Mouse (Mus musculus): ENCODE measurements around the gene Map2k3. TPM values are rescaled to one million over a fixed set of nuclear protein-coding genes. Genes with fewer than 3 reads are reported as not detected.

Gene Map2k3
- total RNA-seq, 2 experiments from 2014 or later, result 136 to 159 TPM

- intact Hi-C loops (cut with DNase I), result loop anchor here (2.0 kb wide), 1 partner anchor 204 kb away; the partner anchor contains the start of gene Mief2
- no peak for DNase-seq
- no peak for TF ChIP-seq CTCF (IDR thresholded peaks at IDR 0.05)
- H3K27ac ChIP-seq, result peak overlapping the region; percentile 94
- H3K4me3 ChIP-seq, result peak overlapping the region; percentile 74
These were observed 729 bp downstream of the Map2k3 start for GRCm38 (mm10) chr11:60932503-60933020.

DNA sequence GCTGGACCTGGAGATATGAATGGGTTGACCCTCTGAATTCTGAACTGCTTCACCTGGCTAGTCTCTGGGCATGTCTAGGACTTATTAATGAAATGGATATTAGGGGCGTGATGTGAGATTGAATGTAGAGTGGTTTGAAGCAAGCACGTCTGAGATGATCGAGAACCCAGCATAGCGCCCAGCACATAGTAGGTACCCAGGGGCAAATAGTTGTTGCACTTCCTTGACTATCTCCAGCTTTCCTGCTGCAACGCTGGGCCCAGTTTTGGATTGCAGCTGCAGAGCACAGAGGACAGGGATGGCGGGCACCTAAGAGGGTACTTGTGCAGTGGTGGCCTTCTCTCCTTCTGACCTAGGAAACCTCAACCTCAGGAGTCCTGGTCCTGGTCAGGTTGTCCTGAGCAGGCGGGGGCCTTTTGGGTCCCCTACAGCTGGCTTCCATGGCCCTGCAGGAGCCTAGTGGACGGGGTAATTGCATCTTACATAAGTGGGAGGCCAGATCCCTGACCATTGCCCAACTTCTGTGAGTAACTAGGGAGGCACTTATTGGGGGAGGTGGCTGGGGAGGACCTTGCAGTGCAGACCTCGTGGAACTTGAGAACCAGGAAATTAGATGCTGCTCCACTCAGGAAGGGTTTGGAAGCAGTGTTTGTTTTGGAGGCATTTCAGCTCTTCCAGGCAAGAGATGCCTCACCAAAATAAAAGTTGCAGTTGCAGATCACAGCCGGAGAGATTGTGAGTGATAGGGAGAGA lies 1.5 kb downstream of the Map2k3 start:
- intact Hi-C loops (cut with DNase I), result loop anchor here (2.0 kb wide), 1 partner anchor 205 kb away; the partner anchor contains the start of gene Mief2
- Histone ChIP-seq H3K27ac (peak overlapping the region; percentile 94), H3K4me3 (peak overlapping the region; percentile 74)
- no peak for TF ChIP-seq CTCF (IDR thresholded peaks at IDR 0.05)
- peak; percentile 82 for DNase-seq

- intact Hi-C loops (cut with DNase I), result loop anchor here (2.0 kb wide), 2 partner anchors 42 to 126 kb away; no protein-coding TSS in a partner anchor
- peak overlapping the region; percentile 74 for H3K4me3 ChIP-seq
- peak overlapping the region; percentile 94 for H3K27ac ChIP-seq
- DNase-seq, result no peak
- TF ChIP-seq CTCF (IDR thresholded peaks at IDR 0.05), result no peak
These were observed 3.0 kb downstream of the Map2k3 start for GRCm38 (mm10) chr11:60934795-60935194.

DNA sequence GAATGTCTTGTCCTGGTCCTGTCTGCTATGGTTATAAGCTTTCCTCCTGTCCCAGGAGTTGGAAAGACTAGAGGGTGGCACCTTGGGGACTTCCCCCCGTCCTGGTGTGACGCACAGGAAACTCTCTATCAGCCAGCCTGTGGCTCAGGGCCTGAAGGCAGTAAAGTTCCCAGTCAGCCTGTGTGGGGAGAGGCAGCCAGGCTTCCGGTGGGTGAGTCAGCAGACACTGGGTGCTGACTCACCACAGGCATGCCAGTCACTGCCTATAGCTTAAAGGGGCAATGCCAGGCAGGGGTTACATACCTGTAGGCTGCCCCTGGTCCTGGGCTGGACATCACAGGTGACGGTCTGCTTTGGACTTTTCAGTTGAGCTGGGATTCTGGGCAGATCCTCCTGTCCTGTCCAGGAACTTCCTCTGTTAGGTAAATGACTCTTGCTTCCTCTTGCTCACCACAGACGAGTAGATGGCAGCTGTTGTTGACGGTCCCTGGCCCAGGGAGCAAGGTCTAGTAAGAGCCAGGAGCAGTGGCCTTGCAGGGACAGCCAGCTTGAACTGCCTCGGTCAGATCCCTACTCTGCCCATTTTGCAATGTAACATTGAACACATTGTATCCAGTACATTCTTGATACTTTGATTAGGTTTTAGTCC lies 3.6 kb downstream of the Map2k3 start:
- DNase-seq, result peak; percentile 88
- Histone ChIP-seq H3K27ac (peak overlapping the region; percentile 94), H3K4me3 (peak overlapping the region; percentile 74)
- no peak for TF ChIP-seq CTCF (IDR thresholded peaks at IDR 0.05)
- intact Hi-C loops (cut with DNase I), result loop anchor here (2.0 kb wide), 2 partner anchors 41 to 125 kb away; no protein-coding TSS in a partner anchor

- Histone ChIP-seq H3K4me3 (peak overlapping the region; percentile 74), H3K27ac (peak overlapping the region; percentile 94)
- no peak for DNase-seq
- no peak for TF ChIP-seq CTCF (IDR thresholded peaks at IDR 0.05)
- intact Hi-C loops (cut with DNase I), result loop anchor here (2.0 kb wide), 2 partner anchors 41 to 125 kb away; no protein-coding TSS in a partner anchor
These were observed 4.1 kb downstream of the Map2k3 start for GRCm38 (mm10) chr11:60935975-60936373.

- H3K4me3 ChIP-seq, result no peak overlapping the region
- DNase-seq, result no peak
- TF ChIP-seq CTCF (IDR thresholded peaks at IDR 0.05), result no peak
- intact Hi-C loops (cut with DNase I), result no loop called here
- H3K27ac ChIP-seq, result peak overlapping the region; percentile 61
These were observed 5.8 kb downstream of the Map2k3 start for GRCm38 (mm10) chr11:60937611-60938010.

GRCm38 (mm10) chr11:60939487-60939886 lies 7.7 kb downstream of the Map2k3 start:
- H3K27ac ChIP-seq, result peak overlapping the region; percentile 61
- peak; percentile 75 for DNase-seq
- intact Hi-C loops (cut with DNase I), result no loop called here

DNA sequence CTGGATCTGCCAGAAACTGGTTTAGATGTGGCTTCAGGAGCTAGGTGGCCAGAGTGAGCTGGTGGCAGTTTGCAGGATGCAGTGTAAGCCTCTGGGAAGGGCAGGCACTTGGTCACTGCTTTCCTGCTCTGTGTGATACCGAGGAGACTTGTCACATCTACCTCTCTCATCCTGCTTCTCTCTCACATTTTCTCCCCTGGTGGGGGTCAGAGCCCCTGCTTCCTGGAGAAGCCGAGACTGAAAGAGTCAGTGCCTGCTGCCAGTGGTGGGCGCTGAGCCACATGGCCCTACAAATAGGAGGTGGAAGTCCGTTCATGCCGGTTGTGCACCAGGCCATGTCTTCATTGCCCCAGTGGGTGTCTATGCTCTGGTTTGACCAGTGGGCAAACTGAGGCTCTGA lies 8.7 kb downstream of the Map2k3 start:
- Histone ChIP-seq H3K4me3 (no peak overlapping the region), H3K27ac (peak overlapping the region; percentile 61; the same call in 1 of the 2 replicates)
- no peak for TF ChIP-seq CTCF (IDR thresholded peaks at IDR 0.05)
- DNase-seq, result no peak
- intact Hi-C loops (cut with DNase I), result no loop called here

More at GRCm38 (mm10) chr11:60939487-60939886, 7.7 kb downstream of the Map2k3 start:
- no peak for TF ChIP-seq CTCF (IDR thresholded peaks at IDR 0.05)
- no peak overlapping the region for H3K4me3 ChIP-seq

- intact Hi-C loops (cut with DNase I), result no loop called here
- H3K27ac ChIP-seq, result no peak overlapping the region
- H3K4me3 ChIP-seq, result no peak overlapping the region
- TF ChIP-seq CTCF (IDR thresholded peaks at IDR 0.05), result no peak
- DNase-seq, result no peak
These were observed 9.5 kb downstream of the Map2k3 start for GRCm38 (mm10) chr11:60941370-60941769.

GRCm38 (mm10) chr11:60942263-60943015 lies 10.6 kb downstream of the Map2k3 start:
- DNase-seq, result no peak
- no peak for TF ChIP-seq CTCF (IDR thresholded peaks at IDR 0.05)
- Histone ChIP-seq H3K27ac (no peak overlapping the region), H3K4me3 (no peak overlapping the region)
- intact Hi-C loops (cut with DNase I), result no loop called here

- intact Hi-C loops (cut with DNase I), result no loop called here
- H3K4me3 ChIP-seq, result no peak overlapping the region
- no peak for DNase-seq
- no peak for TF ChIP-seq CTCF (IDR thresholded peaks at IDR 0.05)
- no peak overlapping the region for H3K27ac ChIP-seq
These were observed 13.2 kb downstream of the Map2k3 start for GRCm38 (mm10) chr11:60945003-60945402.

- Histone ChIP-seq H3K4me3 (no peak overlapping the region), H3K27ac (no peak overlapping the region)
- no peak for DNase-seq
- no peak for TF ChIP-seq CTCF (IDR thresholded peaks at IDR 0.05)
- intact Hi-C loops (cut with DNase I), result loop anchor here (5.0 kb wide), 1 partner anchor 90 kb away; no protein-coding TSS in a partner anchor
These were observed 20.1 kb downstream of the Map2k3 start for GRCm38 (mm10) chr11:60951896-60952295.

All from gastrocnemius, adult 2 months (tissue).